Mouse (Mus musculus): ENCODE results near the gene Fgf10.

Fgf10 gene

GRCm38 (mm10) chr13:118669491-118669890 lies at the start of gene Fgf10:
Gene Fgf10, plus strand, starts transcription at chr13:118669791.
- CTCF ChIA-PET = no interaction called here

- CTCF ChIA-PET = no interaction called here
Measured at GRCm38 (mm10) chr13:118629661-118630428, 39.7 kb upstream of the Fgf10 start.

- CTCF ChIA-PET = no interaction called here
Measured at GRCm38 (mm10) chr13:118631500-118631899, 38.1 kb upstream of the Fgf10 start.

- CTCF ChIA-PET = no interaction called here
Measured at GRCm38 (mm10) chr13:118636047-118636446, 33.5 kb upstream of the Fgf10 start.

- CTCF ChIA-PET = no interaction called here
Measured at GRCm38 (mm10) chr13:118642585-118642984, 27.0 kb upstream of the Fgf10 start.

GRCm38 (mm10) chr13:118643138-118643537 lies 26.5 kb upstream of the Fgf10 start:
- CTCF ChIA-PET = no interaction called here

- CTCF ChIA-PET = no interaction called here
Measured at GRCm38 (mm10) chr13:118656991-118657390, 12.6 kb upstream of the Fgf10 start.

GRCm38 (mm10) chr13:118658031-118658430 lies 11.6 kb upstream of the Fgf10 start:
- CTCF ChIA-PET = no interaction called here

GRCm38 (mm10) chr13:118658608-118659326 lies 10.8 kb upstream of the Fgf10 start:
- CTCF ChIA-PET = no interaction called here

- CTCF ChIA-PET = no interaction called here
Measured at GRCm38 (mm10) chr13:118661664-118662063, 7.9 kb upstream of the Fgf10 start.

GRCm38 (mm10) chr13:118664901-118665300 lies 4.7 kb upstream of the Fgf10 start:
- CTCF ChIA-PET = no interaction called here

GRCm38 (mm10) chr13:118679228-118679627 lies 9.6 kb downstream of the Fgf10 start:
- CTCF ChIA-PET = interaction anchor here (0.7 kb wide), 1 partner anchor 355 kb away, joined by 3 read pairs; no protein-coding TSS in a partner anchor

GRCm38 (mm10) chr13:118693049-118693448 lies 23.5 kb downstream of the Fgf10 start:
- CTCF ChIA-PET = no interaction called here

- CTCF ChIA-PET = no interaction called here
Measured at GRCm38 (mm10) chr13:118695103-118695502, 25.5 kb downstream of the Fgf10 start.

- CTCF ChIA-PET = no interaction called here
Measured at GRCm38 (mm10) chr13:118703727-118704126, 34.1 kb downstream of the Fgf10 start.

- CTCF ChIA-PET = no interaction called here
Measured at GRCm38 (mm10) chr13:118705716-118706115, 36.1 kb downstream of the Fgf10 start.

- CTCF ChIA-PET = no interaction called here
Measured at GRCm38 (mm10) chr13:118709912-118710311, 40.3 kb downstream of the Fgf10 start.

GRCm38 (mm10) chr13:118713626-118714150 lies 44.1 kb downstream of the Fgf10 start:
- CTCF ChIA-PET = interaction anchor here (0.6 kb wide), 1 partner anchor 18 kb away, joined by 3 read pairs; no protein-coding TSS in a partner anchor

- CTCF ChIA-PET = no interaction called here
Measured at GRCm38 (mm10) chr13:118714284-118715065, 44.9 kb downstream of the Fgf10 start.

GRCm38 (mm10) chr13:118715066-118716018 lies 45.8 kb downstream of the Fgf10 start:
- CTCF ChIA-PET = no interaction called here

- CTCF ChIA-PET = no interaction called here
Measured at GRCm38 (mm10) chr13:118716265-118716664, 46.7 kb downstream of the Fgf10 start.

Measured in spleen, embryonic (tissue).